In genomic region chr5:148908191-148909056, GRCm38 (mm10) we compare ENCODE assay signal across 10 mouse cellular contexts. TPM values are rescaled to one million over a fixed set of nuclear protein-coding genes. Genes with fewer than 3 reads are reported as not detected.
DNase-seq lines count a peak whose midpoint lies in the region; ATAC-seq and TF ChIP-seq lines count a peak whose summit lies in the region.
"Had no signal": no experiment of that assay in that cellular context is flagged by ENCODE, and none has a peak within 500 bp of the region (broad histone marks: within the 10 kb centered on the region; RNA-seq: fewer than 3 reads in every experiment).

No protein-coding gene starts in this region.

- peak overlapping the region; percentile 38; the same call in 1 of the 2 replicates for H3K9ac ChIP-seq in heart, embryonic 16.5 days (ENCODE audit: low read length)
- H3K9ac ChIP-seq in liver, embryonic 16.5 days (ENCODE audit: low read depth, low read length) = no peak overlapping the region
- H3K9ac ChIP-seq: stomach, embryonic 15.5 days had no signal

- 0 out of 2 replicates have a peak overlapping the region, but pooled peaks have one; percentile 12 for H3K4me3 ChIP-seq in spleen, adult 2 months (ENCODE audit: extremely low read depth, insufficient read depth, insufficient read length)
- H3K4me3 ChIP-seq in heart, embryonic 16.5 days (ENCODE audit: low read length) = no peak overlapping the region
- H3K4me3 ChIP-seq in liver, embryonic 16.5 days (ENCODE audit: low read depth, low read length) = no peak overlapping the region
- H3K4me3 ChIP-seq: stomach, embryonic 15.5 days had no signal

- H3K36me3 ChIP-seq in spleen, adult 2 months (ENCODE audit: control insufficient read depth, insufficient read depth, low read length) = no peaks in the 10 kb centered on the region
- peaks cover 12% of the 10 kb centered on the region; the same call in 1 of the 2 replicates for H3K36me3 ChIP-seq in heart, embryonic 16.5 days (ENCODE audit: control insufficient read depth, insufficient read depth)
- H3K36me3 ChIP-seq in liver, embryonic 16.5 days (ENCODE audit: control insufficient read depth, insufficient read depth) = peaks cover 5% of the 10 kb centered on the region; the same call in 1 of the 2 replicates
- H3K36me3 ChIP-seq: stomach, embryonic 15.5 days had no signal

- no peak for TF ChIP-seq POLR2A in spleen, adult 2 months (IDR thresholded peaks at IDR 0.05; ENCODE audit: low read depth, low read length)

- H3K4me1 ChIP-seq in spleen, adult 2 months (ENCODE audit: control insufficient read depth, insufficient read depth, insufficient read length) = peaks cover 27% of the 10 kb centered on the region
- H3K4me1 ChIP-seq in heart, embryonic 16.5 days (ENCODE audit: control insufficient read depth, insufficient read depth, low read length) = peaks cover 24% of the 10 kb centered on the region
- H3K4me1 ChIP-seq in liver, embryonic 16.5 days (ENCODE audit: control insufficient read depth, low read depth, low read length) = peaks cover 33% of the 10 kb centered on the region

- no peaks in the 10 kb centered on the region for H3K9me3 ChIP-seq in heart, embryonic 16.5 days (replicated peaks; ENCODE audit: control insufficient read depth, low read length)
- H3K9me3 ChIP-seq in liver, embryonic 16.5 days (replicated peaks; ENCODE audit: control insufficient read depth, low read length) = no peaks in the 10 kb centered on the region
- H3K9me3 ChIP-seq: stomach, embryonic 15.5 days had no signal

- peak in 1 of 2 experiments; percentile 20 for DNase-seq in spleen, adult 2 months (ENCODE audit: low read depth in 1 of 2, low spot score in 2 of 2)
- DNase-seq in spleen, adult 12 weeks (ENCODE audit: low spot score) = no peak
- peak; percentile 72 for DNase-seq in retina, postnatal 1 day
- no peak for DNase-seq in thymus, adult 18-20 months
- no peak for DNase-seq in thymus, postnatal 10 days (ENCODE audit: low spot score in 2 of 2)
- DNase-seq in thymus, postnatal 25 days = no peak

- no peak overlapping the region for H3K27ac ChIP-seq in spleen, adult 2 months (ENCODE audit: insufficient read depth, low read length)
- peak overlapping the region; percentile 61; the same call in 1 of the 2 replicates for H3K27ac ChIP-seq in heart, embryonic 16.5 days (ENCODE audit: low read length)
- H3K27ac ChIP-seq in liver, embryonic 16.5 days (ENCODE audit: low read length) = no peak overlapping the region
- H3K27ac ChIP-seq: stomach, embryonic 15.5 days had no signal

- H3K4me2 ChIP-seq in heart, embryonic 16.5 days (ENCODE audit: low read depth, low read length) = no peak overlapping the region; the same call in 1 of the 2 replicates
- H3K4me2 ChIP-seq in liver, embryonic 16.5 days (ENCODE audit: low read depth, low read length) = no peak overlapping the region
- H3K4me2 ChIP-seq: stomach, embryonic 15.5 days had no signal

- H3K27me3 ChIP-seq in spleen, adult 2 months (ENCODE audit: control insufficient read depth, insufficient read depth, low read length) = no peaks in the 10 kb centered on the region
- H3K27me3 ChIP-seq in heart, embryonic 16.5 days (ENCODE audit: control insufficient read depth, insufficient read depth, low read length) = no peaks in the 10 kb centered on the region
- no peaks in the 10 kb centered on the region for H3K27me3 ChIP-seq in liver, embryonic 16.5 days (ENCODE audit: control insufficient read depth, insufficient read depth, low read depth, low read length)
- H3K27me3 ChIP-seq: Patski; stomach, embryonic 15.5 days had no signal

- no peak for ATAC-seq in heart, embryonic 16.5 days (replicated peaks; ENCODE audit: extremely low read depth, insufficient read depth, low FRiP score)
- peak; percentile 10; the same call in 1 of the 2 replicates for ATAC-seq in liver, embryonic 16.5 days (ENCODE audit: low read depth)
- ATAC-seq: Patski had no signal

- TF ChIP-seq CTCF in spleen, adult 2 months (IDR thresholded peaks at IDR 0.05; ENCODE audit: extremely low read depth, insufficient read depth, insufficient read length, insufficient replicate concordance) = no peak

- 42% methylated on average over 17 of the region's 17 CpGs for WGBS in spleen, adult 2 months
- 37% methylated on average over 17 of the region's 17 CpGs for WGBS in heart, embryonic 16.5 days
- 48% methylated on average over 17 of the region's 17 CpGs for WGBS in liver, embryonic 16.5 days (ENCODE audit: insufficient replicate concordance)

RNA-seq across cellular contexts. Expression of gene Katnal1, which starts 20.7 kb away (rescaled TPM):
- polyA plus RNA-seq in spleen, adult 2 months (2012; rRNA removed) = 2.4 and 2.5 TPM in 2 replicates
- 12.4 and 12.7 TPM in 2 replicates for polyA plus RNA-seq in heart, embryonic 16.5 days (2015; fragmentation: Nextera tagmentation; extraction: Ambion mirVana)
- polyA plus RNA-seq in liver, embryonic 16.5 days (2015; fragmentation: Nextera tagmentation; extraction: Ambion mirVana) = 6.7 and 7.4 TPM in 2 replicates
